Mouse (Mus musculus) lung, embryonic 15.5 days (tissue): ENCODE measurements around the gene Bmpr1b. TPM values are rescaled to one million over a fixed set of nuclear protein-coding genes. Genes with fewer than 3 reads are reported as not detected.

Source experiments
- ATAC-seq: fragments of 200-750 bp; cut with Nextera tagmentation; 2 replicates; pipeline ENCODE4 v1.8.0; 2017; ENCODE audit warnings: moderate number of reproducible peaks, borderline replicate concordance; ENCODE audit not compliant: low FRiP score, low TSS enrichment; ENCODE audit errors: extremely low read depth
- H3K27ac ChIP-seq: fragments of 300-500 bp; sonication (generic); 2 replicates; pipeline ENCODE4 v1.5.1; 2015; ENCODE audit warnings: moderate library complexity, mild to moderate bottlenecking, inconsistent platforms
- H3K27me3 ChIP-seq: fragments of 300-500 bp; sonication (generic); 2 replicates; pipeline ENCODE4 v1.6.1; 2015; ENCODE audit warnings: inconsistent platforms
- H3K36me3 ChIP-seq: fragments of 300-500 bp; sonication (generic); 2 replicates; pipeline ENCODE4 v1.6.1; 2015; ENCODE audit warnings: inconsistent platforms
- H3K4me1 ChIP-seq: fragments of 300-500 bp; sonication (generic); 2 replicates; pipeline ENCODE4 v1.6.1; 2015; ENCODE audit warnings: inconsistent platforms
- H3K4me2 ChIP-seq: fragments of 300-500 bp; sonication (generic); 2 replicates; pipeline ENCODE4 v1.6.1; 2015; ENCODE audit warnings: inconsistent platforms, mild to moderate bottlenecking, moderate library complexity
- H3K4me3 ChIP-seq: fragments of 300-500 bp; sonication (generic); 2 replicates; pipeline ENCODE4 v1.5.1; 2015; ENCODE audit warnings: mild to moderate bottlenecking, inconsistent platforms
- H3K9ac ChIP-seq: fragments of 300-500 bp; sonication (generic); 2 replicates; pipeline ENCODE4 v1.6.1; 2015; ENCODE audit warnings: inconsistent platforms
- H3K9me3 ChIP-seq: fragments of 300-500 bp; sonication (generic); 2 replicates; pipeline ENCODE4 v1.6.1; 2016; ENCODE audit warnings: inconsistent platforms
- WGBS: fragments of 180-500 bp; shearing (Covaris S2); methylation state at CpG from one replicate; pipeline ENCODE4 v1.1.7; 2015; 5-methylcytosine and 5-hydroxymethylcytosine counted together
- polyA plus RNA-seq: library from polyadenylated mRNA; unstranded; fragments of >200 nt; fragmentation: Nextera tagmentation; extraction: Ambion mirVana; gene quantifications from 2 replicates; pipeline ENCODE4 v1.2.1, GENCODE M21; 2015

Gene Bmpr1b
- polyA plus RNA-seq, 1 experiment from 2014 or later = 4.4 TPM

DNA sequence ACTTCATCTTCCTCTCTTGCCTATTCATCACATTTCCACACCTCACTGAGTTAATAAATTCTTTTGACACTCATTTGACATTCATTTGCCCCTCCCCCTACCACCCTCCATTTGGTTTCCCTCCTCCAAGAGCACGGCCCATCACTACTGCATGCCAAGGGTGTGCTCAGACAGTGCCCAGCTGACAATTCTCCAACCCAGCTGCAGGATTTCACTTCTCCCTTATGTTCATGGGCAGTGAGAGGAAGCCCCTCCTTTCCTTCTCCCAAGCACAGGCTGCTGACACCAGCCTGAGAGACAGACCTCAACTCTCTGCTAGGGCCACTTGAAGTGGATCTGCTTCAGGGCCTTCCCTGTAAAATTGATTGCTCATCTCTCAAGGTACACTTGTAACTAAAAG lies 371.4 kb downstream of the Bmpr1b start:
- no peaks in the 10 kb centered on the region for H3K27me3 ChIP-seq
- 19% methylated on average over 1 of the region's 1 CpGs for WGBS
- ATAC-seq = peak; percentile 89

DNA sequence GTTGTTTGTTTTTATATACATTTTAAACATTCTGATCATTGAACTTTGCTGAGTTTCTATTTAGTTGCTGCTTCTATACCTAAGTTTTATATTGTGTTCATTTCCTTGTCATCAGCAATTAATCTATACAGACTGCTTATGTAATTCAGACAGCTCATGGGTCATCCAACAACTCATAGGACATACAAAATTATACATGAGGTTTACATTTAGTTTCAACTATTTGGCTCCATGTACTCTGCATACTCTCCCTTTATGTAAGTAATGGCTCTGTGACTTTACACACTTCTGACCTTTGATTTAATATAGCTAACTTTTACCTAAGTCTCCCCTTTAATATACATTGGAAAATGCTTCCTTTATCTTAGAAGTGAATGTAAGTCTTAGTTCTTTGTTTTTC lies 371.9 kb downstream of the Bmpr1b start:
- Histone ChIP-seq H3K36me3 (no peaks in the 10 kb centered on the region), H3K27ac (no peak overlapping the region; the same call in 1 of the 2 replicates), H3K4me1 (no peaks in the 10 kb centered on the region), H3K4me3 (no peak overlapping the region), H3K9me3 (no peaks in the 10 kb centered on the region), H3K4me2 (no peak overlapping the region), H3K27me3 (no peaks in the 10 kb centered on the region), H3K9ac (no peak overlapping the region)
- ATAC-seq = peak; percentile 41; the same call in 1 of the 2 replicates

More for the DNA sequence above, 371.4 kb downstream of the Bmpr1b start:
- Histone ChIP-seq H3K4me3 (no peak overlapping the region), H3K4me1 (no peaks in the 10 kb centered on the region), H3K4me2 (no peak overlapping the region), H3K27ac (no peak overlapping the region; the same call in 1 of the 2 replicates), H3K9me3 (no peaks in the 10 kb centered on the region), H3K36me3 (no peaks in the 10 kb centered on the region), H3K9ac (no peak overlapping the region)

DNA sequence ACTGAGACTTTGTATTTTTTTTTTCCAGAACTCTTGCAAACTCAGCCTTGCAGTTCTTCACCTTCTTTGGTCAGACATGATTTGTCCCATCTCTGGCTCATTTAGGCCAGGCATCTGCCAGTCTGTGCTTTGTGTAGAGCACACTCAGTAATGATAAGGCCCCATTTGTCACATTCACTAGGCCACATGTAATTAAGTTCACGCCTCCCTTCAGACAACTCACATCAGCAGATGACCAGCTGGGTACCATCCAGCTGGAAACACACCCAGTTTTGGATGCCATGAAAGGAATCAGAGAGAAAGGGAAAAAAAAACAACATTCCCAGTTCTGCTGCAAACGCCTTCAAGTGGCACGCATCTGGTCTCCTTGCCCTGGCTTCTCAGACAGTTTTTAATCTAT lies 374.9 kb downstream of the Bmpr1b start:
- Histone ChIP-seq H3K9ac (no peak overlapping the region), H3K4me2 (no peak overlapping the region), H3K4me1 (no peaks in the 10 kb centered on the region), H3K27me3 (no peaks in the 10 kb centered on the region), H3K27ac (no peak overlapping the region), H3K9me3 (no peaks in the 10 kb centered on the region), H3K36me3 (no peaks in the 10 kb centered on the region), H3K4me3 (no peak overlapping the region)
- WGBS = 63% methylated on average over 3 of the region's 3 CpGs
- ATAC-seq = no peak

DNA sequence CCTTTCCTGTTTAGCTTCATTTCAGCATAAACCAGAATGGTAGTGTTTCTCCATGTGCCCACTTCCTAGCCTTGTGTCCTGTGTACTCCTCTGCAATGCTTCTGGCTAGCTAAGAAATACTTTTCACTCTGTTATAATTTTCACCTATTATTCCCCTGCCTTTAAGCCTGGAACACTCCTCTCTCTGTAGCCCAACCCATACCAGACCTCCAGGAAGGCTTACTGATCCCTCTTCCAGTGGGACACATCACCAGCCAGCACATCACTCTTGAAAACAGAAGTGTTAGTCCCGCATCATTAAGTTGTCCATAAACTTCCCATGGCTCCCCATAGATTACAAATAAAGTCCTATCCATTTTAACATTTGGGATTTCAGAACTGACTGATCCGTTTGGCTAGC lies 375.5 kb downstream of the Bmpr1b start:
- Histone ChIP-seq H3K4me1 (no peaks in the 10 kb centered on the region), H3K27ac (no peak overlapping the region), H3K9me3 (no peaks in the 10 kb centered on the region), H3K9ac (no peak overlapping the region), H3K4me3 (no peak overlapping the region), H3K27me3 (no peaks in the 10 kb centered on the region), H3K4me2 (no peak overlapping the region), H3K36me3 (no peaks in the 10 kb centered on the region)
- 74% methylated on average over 2 of the region's 2 CpGs for WGBS
- ATAC-seq = no peak

DNA sequence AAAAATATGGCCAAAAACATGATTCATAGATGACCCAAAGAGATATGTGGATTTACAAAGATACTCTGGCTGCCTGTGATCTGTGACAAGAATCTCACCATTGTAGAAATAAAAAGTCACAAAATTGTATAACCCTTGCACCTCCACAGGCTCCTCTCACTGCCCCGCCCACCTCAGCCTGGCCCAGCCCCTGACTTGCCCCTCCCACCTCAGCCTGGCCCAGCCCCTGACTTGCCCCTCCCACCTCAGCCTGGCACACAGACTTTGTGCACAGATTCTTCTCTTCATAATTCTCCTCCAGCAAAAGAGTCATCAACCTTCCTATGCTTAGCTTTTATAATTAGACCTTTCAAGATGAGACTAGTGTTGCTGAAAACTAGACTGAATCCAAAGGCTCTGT lies 377.1 kb downstream of the Bmpr1b start:
- H3K36me3 ChIP-seq = no peaks in the 10 kb centered on the region
- no peak overlapping the region for H3K4me3 ChIP-seq
- no peak overlapping the region for H3K9ac ChIP-seq
- H3K27me3 ChIP-seq = no peaks in the 10 kb centered on the region
- WGBS = 87% methylated on average over 1 of the region's 1 CpGs
- no peak overlapping the region for H3K4me2 ChIP-seq
- ATAC-seq = no peak
- H3K27ac ChIP-seq = no peak overlapping the region
- H3K9me3 ChIP-seq = no peaks in the 10 kb centered on the region
- no peaks in the 10 kb centered on the region for H3K4me1 ChIP-seq

DNA sequence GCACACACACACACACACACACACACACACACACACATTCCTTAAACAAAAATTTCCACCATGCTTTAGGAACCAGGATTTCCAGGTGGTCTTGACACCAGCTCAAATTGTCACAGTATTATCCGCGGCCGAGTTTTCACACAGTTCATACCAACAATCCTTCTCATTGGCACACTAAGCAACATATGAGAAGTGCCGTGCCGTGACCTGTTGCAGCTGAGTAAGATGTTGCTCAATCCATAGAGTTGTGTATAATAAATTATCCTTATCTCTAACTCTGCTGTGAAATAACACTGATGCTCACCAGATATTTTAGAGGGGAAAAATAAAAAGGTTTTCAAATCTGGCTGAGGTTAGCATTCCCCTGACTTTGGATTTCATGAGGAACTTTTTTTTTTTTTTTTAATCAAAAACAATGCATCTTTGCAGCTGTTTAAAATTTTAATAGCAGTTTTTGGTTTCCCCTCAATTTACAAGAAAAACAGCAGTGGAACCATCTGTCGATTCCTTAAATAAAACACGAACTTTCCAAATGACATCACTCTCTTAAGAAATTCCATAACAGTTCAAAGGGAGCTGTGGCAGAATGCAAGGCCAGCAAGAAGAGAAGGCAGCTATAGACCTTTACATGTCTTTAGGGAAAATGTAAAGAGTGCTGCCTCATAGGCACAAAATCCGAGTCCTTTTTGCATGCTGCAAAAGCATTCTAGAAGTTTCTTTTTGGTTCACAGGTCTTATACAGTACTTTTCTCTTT lies 378.0 kb downstream of the Bmpr1b start:
- no peaks in the 10 kb centered on the region for H3K9me3 ChIP-seq
- H3K4me2 ChIP-seq = no peak overlapping the region
- no peaks in the 10 kb centered on the region for H3K4me1 ChIP-seq
- 52% methylated on average over 8 of the region's 8 CpGs for WGBS
- no peaks in the 10 kb centered on the region for H3K36me3 ChIP-seq
- H3K4me3 ChIP-seq = no peak overlapping the region
- no peak overlapping the region for H3K9ac ChIP-seq
- no peak; the same call in 1 of the 2 replicates for ATAC-seq
- no peak overlapping the region for H3K27ac ChIP-seq
- no peaks in the 10 kb centered on the region for H3K27me3 ChIP-seq

Other genes starting within 250 kb of the Bmpr1b start
- 24.2 and 26.3 TPM in 2 replicates for gene Pdlim5, start 226.3 kb upstream of the Bmpr1b start, polyA plus RNA-seq